Mouse (Mus musculus) right cerebral cortex, postnatal 4 days (tissue): ENCODE results near the gene Ppp1r36.
A peak's percentile ranks its signal among the peaks of the same experiment; 100 is the strongest.

ENCODE experiments used
- DNase-seq: peaks from one replicate; pipeline ENCODE4 v3.0.0-alpha.2; 2022

The Ppp1r36 gene

GRCm38 (mm10) chr12:76417433-76417854 is at the start of gene Ppp1r36:
TSS of gene Ppp1r36 (plus strand) at chr12:76417538.
- DNase-seq: no peak

- DNase-seq: no peak
These were observed 49.0 kb upstream of the Ppp1r36 start for GRCm38 (mm10) chr12:76368201-76368789.

GRCm38 (mm10) chr12:76368790-76369205 is 48.5 kb upstream of the Ppp1r36 start:
- peak; percentile 72 for DNase-seq

- DNase-seq: peak; percentile 84
These were observed 47.9 kb upstream of the Ppp1r36 start, which contains the start of gene Zbtb25 for GRCm38 (mm10) chr12:76369206-76369977. TSS of gene Zbtb25 (minus strand) at chr12:76369602.

- peak; percentile 72 for DNase-seq
These were observed 47.1 kb upstream of the Ppp1r36 start, which contains the start of gene Zbtb1 for GRCm38 (mm10) chr12:76369978-76370830. TSS of gene Zbtb1 (plus strand) at chr12:76370266.

GRCm38 (mm10) chr12:76370831-76371571 is 46.3 kb upstream of the Ppp1r36 start:
- DNase-seq: peak; percentile 52

- DNase-seq: no peak
These were observed 45.3 kb upstream of the Ppp1r36 start for GRCm38 (mm10) chr12:76372046-76372445.

- DNase-seq: no peak
These were observed 44.2 kb upstream of the Ppp1r36 start for GRCm38 (mm10) chr12:76372881-76373818.

GRCm38 (mm10) chr12:76373991-76374390 is 43.3 kb upstream of the Ppp1r36 start:
- DNase-seq: no peak

- no peak for DNase-seq
These were observed 42.4 kb upstream of the Ppp1r36 start for GRCm38 (mm10) chr12:76374911-76375310.

GRCm38 (mm10) chr12:76375506-76375905 is 41.8 kb upstream of the Ppp1r36 start:
- DNase-seq: no peak

- no peak for DNase-seq
These were observed 40.7 kb upstream of the Ppp1r36 start for GRCm38 (mm10) chr12:76376649-76377048.

- DNase-seq: no peak
These were observed 40.3 kb upstream of the Ppp1r36 start for GRCm38 (mm10) chr12:76377059-76377458.

- DNase-seq: no peak
These were observed 39.6 kb upstream of the Ppp1r36 start for GRCm38 (mm10) chr12:76377726-76378125.

GRCm38 (mm10) chr12:76378556-76378955 is 38.8 kb upstream of the Ppp1r36 start:
- DNase-seq: no peak

- no peak for DNase-seq
These were observed 37.2 kb upstream of the Ppp1r36 start for GRCm38 (mm10) chr12:76380151-76380550.

GRCm38 (mm10) chr12:76385342-76385741 is 32.0 kb upstream of the Ppp1r36 start:
- DNase-seq: no peak

- no peak for DNase-seq
These were observed 28.5 kb upstream of the Ppp1r36 start for GRCm38 (mm10) chr12:76388794-76389193.

GRCm38 (mm10) chr12:76391595-76392271 is 25.6 kb upstream of the Ppp1r36 start:
- DNase-seq: no peak

- DNase-seq: no peak
These were observed 24.4 kb upstream of the Ppp1r36 start for GRCm38 (mm10) chr12:76392979-76393378.

- no peak for DNase-seq
These were observed 20.1 kb upstream of the Ppp1r36 start for GRCm38 (mm10) chr12:76397281-76397680.
